ENCODE assay signal across 18 mouse cellular contexts in the genomic region with DNA sequence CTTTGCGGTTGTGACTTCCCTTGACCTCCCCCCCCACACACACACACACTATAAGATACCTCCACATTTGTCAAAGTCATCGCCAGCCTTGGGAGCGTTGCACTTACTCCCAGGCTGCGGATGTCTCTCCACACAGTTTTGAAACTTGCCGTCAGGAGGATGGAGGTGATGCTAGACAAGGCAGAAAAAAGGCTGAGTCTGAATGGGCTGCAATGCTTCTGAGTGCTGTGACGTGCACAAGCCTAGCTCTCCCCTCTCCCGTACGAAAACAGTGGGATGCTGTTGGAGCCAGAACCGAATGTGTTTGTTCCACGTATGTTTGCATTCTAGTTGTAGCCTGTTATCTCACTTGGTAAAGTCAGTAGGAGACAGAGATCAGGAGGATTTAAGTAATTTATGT. TPM values are rescaled to one million over a fixed set of nuclear protein-coding genes. Genes with fewer than 3 reads are reported as not detected.
"Had no signal": no experiment of that assay in that cellular context is flagged by ENCODE, and none has a peak within 500 bp of the region (broad histone marks: within the 10 kb centered on the region; RNA-seq: fewer than 3 reads in every experiment).

No protein-coding gene starts in this region.

- H3K9me3 ChIP-seq: limb, embryonic 12.5 days; liver, embryonic 13.5 days; lung, embryonic 15.5 days; megakaryocyte, embryonic 14.5 days; midbrain, embryonic 12.5 days; neural tube, embryonic 13.5 days; stomach, embryonic 15.5 days had no signal

- H3K4me1 ChIP-seq: limb, embryonic 12.5 days; midbrain, embryonic 12.5 days; neural tube, embryonic 13.5 days; stomach, embryonic 15.5 days had no signal

- H3K4me3 ChIP-seq: left cerebral cortex, adult 2 months; limb, embryonic 12.5 days; liver, embryonic 13.5 days; lung, embryonic 15.5 days; megakaryocyte, embryonic 14.5 days; midbrain, embryonic 12.5 days; neural tube, embryonic 13.5 days; stomach, embryonic 15.5 days had no signal

- H3K36me3 ChIP-seq: liver, embryonic 13.5 days; lung, embryonic 15.5 days; stomach, embryonic 15.5 days had no signal

- ATAC-seq: liver, postnatal 0 days; midbrain, embryonic 16.5 days had no signal

- DNase-seq: kidney, postnatal 25 days; liver; liver, embryonic 13.5 days; liver, postnatal 0 days; lung, postnatal 14 days; retina, postnatal 1 day; right cerebral cortex, postnatal 4 days; thymus, adult 2 months; thymus, postnatal 25 days had no signal

- H3K4me2 ChIP-seq: limb, embryonic 12.5 days; liver, embryonic 13.5 days; lung, embryonic 15.5 days; midbrain, embryonic 12.5 days; neural tube, embryonic 13.5 days; stomach, embryonic 15.5 days had no signal

- H3K9ac ChIP-seq: limb, embryonic 12.5 days; liver, embryonic 13.5 days; liver, postnatal 0 days; lung, embryonic 15.5 days; midbrain, embryonic 12.5 days; neural tube, embryonic 13.5 days; stomach, embryonic 15.5 days had no signal

- H3K27ac ChIP-seq: left cerebral cortex, adult 2 months; limb, embryonic 12.5 days; liver, embryonic 13.5 days; lung, embryonic 15.5 days; macrophage; midbrain, embryonic 12.5 days; neural tube, embryonic 13.5 days; stomach, embryonic 15.5 days had no signal

- H3K27me3 ChIP-seq: limb, embryonic 12.5 days; liver, embryonic 13.5 days; lung, embryonic 15.5 days; megakaryocyte, embryonic 14.5 days; midbrain, embryonic 12.5 days; neural tube, embryonic 13.5 days; stomach, embryonic 15.5 days had no signal

RNA-seq across cellular contexts. Expression of a gene that starts 15.2 kb away (rescaled TPM):
- total RNA-seq: left cerebral cortex, adult 2 months had no signal
